Mouse (Mus musculus): ENCODE measurements around the gene Cox10. TPM values are rescaled to one million over a fixed set of nuclear protein-coding genes. Genes with fewer than 3 reads are reported as not detected.

Cox10 gene
- total RNA-seq, 2 experiments from 2014 or later: 7.8 to 8.3 TPM

DNA sequence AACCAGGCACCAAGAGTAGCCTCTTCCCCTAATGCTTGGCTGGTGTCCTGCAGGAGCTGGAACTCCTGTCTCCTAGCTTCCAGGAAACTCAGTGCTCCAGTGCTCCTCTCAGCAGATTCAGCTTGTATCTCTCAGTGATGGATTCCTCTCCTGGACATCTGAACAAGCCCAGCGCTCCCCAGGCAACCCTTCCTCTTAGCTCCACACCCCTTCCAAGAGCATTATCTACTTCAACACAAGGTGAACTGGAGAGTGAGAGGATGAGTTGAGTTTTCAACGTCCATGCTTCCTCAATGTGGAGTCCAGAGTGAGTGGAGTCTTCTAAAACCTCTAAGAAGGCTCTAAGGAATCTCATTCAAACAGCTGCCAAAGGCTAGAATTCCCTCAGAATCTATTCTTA lies 76.6 kb downstream of the Cox10 start:
- ATAC-seq (ENCODE audit: poor library complexity, severe bottlenecking): no peak

DNA sequence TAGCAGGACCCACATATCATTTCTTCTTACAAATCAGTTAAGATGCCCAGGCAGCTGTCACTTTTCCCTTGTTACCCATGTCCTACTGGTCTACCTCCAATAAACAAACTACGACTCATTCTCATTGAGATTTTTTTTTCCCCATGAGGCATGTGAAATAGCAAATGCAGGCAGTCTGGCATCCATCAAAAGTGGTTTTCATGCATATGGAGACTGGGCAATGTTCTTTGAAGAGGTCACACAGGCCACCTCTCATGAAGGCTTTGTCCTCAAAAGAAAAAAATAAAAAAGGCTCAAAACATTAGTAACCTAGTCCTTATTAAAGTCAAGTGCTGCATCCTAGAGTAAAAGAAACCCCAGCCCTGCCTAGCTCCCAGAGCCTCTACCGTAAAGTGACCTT lies 78.2 kb downstream of the Cox10 start:
- ATAC-seq (ENCODE audit: poor library complexity, severe bottlenecking): no peak

DNA sequence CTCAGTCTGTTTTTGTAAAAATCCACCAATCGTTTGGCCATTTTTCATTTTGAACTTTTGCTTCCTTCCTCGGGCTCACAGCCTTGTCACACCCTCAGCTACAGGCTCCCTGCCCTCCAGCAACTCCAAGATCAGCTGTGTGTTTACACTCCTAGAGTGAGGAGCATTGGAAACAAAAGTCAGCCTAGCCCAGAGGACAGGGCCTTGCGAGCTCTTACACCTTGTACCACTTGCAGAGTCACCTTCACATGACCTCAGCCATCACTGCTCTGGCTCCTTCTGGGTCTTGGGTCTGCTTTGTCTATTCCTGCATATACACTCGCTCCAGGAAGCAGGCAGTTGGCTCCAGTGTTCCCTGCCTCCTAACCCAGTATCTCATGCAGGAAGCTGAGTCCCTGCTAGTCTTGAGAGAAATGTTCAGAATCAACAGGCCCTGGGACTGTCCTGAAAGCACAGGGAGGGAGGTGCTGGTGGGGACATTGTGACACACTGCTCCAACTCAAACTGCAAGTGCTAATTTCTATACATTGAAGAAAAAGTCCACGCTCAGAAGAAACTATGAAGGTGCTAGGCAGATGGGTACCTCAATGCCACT lies 79.0 kb downstream of the Cox10 start:
- ATAC-seq (ENCODE audit: poor library complexity, severe bottlenecking): no peak

- ATAC-seq (ENCODE audit: poor library complexity, severe bottlenecking): no peak
These were observed 79.8 kb downstream of the Cox10 start for GRCm38 (mm10) chr11:63999431-63999830.

- peak; percentile 49 for ATAC-seq (ENCODE audit: poor library complexity, severe bottlenecking)
These were observed 87.3 kb downstream of the Cox10 start for GRCm38 (mm10) chr11:63991958-63992357.

DNA sequence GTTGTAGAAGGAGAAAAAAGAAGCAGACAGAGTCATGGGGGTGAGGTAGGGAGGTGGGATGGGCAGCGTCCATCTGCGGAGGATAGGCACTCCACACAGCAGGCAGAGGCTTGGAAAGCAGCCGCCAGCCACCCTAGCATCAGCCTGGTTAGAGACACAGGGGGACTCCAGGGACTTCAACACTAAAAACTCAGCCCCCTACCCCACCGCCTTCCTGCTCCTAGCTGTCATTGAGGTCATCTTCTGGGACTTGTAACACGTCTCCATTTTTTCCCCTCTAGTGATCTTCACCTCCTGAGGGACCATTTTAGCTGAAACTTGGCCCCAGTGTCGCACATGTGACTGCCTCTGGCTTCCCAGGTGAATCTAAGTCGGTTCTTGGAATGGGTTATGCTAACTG lies 88.5 kb downstream of the Cox10 start:
- no peak for ATAC-seq (ENCODE audit: poor library complexity, severe bottlenecking)

DNA sequence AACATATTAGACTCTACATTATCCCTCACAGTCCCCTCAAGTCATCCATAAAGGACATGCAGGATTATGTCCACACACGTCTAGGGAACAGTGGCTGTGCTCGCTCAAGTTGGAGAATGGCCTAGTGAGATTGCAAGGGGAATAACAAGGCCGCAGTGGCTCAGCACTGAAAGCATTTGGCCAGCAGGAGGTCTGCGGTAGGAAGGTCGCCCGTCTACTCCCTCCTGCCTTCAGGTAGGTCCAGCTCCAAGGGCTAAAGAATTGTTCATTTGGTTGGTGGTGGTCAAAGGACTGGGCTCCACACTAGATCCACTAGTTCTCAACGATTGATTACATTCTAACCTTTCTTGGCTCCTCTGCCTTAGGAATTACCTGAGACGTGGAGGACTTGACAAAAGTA lies 89.0 kb downstream of the Cox10 start:
- ATAC-seq (ENCODE audit: poor library complexity, severe bottlenecking): no peak

DNA sequence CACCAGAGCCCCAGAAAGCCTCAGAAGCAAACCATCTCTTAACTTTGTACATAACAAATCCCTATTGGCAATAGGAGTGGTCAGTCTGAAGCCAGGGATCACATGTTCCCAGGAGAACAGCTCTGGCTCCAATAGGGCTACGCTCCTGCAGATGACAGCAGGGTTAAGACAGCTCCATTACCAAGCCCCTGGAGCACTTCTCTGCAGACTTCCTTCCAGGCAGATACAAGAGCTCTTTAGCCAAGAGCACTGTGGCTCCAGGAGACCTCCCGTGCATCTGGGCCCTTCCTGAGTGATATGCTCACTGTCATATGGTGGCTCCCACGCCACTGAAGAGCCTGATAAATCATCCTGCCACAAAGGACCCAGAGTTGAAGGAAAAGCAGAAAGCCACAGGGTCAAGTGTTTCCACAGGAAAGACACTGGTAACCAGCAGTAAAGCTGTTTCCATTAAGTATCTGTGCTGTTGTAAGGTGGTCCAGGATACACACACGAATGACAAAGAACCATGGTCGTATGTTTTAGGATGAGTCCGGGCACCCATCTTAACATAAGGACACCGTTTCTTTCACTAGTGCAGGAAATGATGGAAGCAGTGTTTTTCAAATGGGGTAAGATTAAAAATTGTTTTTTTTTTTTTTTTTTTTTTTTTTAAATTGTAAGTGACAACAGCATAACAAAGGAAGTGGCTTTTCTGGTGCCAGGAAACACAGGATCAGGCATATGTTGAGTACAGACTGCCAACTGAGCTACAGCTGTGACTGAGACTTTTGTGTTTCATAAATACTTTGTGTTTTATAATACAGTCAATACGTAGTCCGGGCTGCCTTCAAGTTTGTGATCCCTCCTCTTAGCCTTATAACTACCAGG lies 90.0 kb downstream of the Cox10 start:
- no peak for ATAC-seq (ENCODE audit: poor library complexity, severe bottlenecking)

GRCm38 (mm10) chr11:63988031-63988665 lies 91.1 kb downstream of the Cox10 start:
- no peak for ATAC-seq (ENCODE audit: poor library complexity, severe bottlenecking)

DNA sequence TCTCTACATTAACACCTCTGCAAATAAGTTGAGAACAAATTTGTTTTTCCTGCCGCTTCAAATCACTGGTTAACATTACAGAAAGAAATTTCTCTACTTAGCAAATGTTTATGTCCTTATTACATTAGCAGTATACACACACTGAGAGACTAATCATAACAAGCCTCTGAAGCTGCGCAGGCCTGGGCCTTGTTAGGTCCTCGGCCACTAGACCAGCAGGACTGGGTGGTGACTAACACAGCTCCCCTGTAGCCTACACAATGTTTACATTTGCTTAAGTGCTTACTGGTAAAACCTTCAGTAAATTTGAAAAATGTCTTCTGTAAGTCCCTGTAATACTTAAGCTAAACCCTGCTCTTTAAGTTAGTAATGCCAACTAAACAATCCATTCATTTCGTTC lies 92.6 kb downstream of the Cox10 start:
- ATAC-seq (ENCODE audit: poor library complexity, severe bottlenecking): no peak

GRCm38 (mm10) chr11:63985481-63985880 lies 93.8 kb downstream of the Cox10 start:
- no peak for ATAC-seq (ENCODE audit: poor library complexity, severe bottlenecking)

DNA sequence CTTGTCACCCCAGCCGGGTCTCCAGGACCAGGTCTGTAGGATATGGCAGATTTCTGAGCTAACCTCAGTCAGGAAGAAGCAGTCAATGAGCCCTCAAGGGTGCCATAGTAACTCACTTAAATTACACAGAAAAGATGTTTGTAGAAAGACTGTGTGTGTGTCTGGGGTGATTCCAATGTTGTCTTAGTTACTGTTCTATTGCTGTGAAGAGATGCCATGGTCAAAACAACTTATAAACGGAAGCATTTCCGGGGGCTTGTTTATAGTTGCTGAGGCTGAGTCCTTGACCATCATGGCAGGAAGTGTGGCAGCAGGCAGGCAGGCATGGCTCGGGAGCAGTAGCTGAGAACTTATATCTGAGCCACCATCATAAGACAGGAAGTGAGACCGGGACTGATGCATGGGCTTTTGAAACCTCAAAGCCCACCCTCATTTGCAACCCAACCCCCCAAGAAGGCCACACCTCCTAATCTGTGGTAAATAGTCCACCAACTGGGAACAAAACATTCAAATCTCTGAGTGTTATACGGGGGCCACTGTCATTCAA lies 94.6 kb downstream of the Cox10 start:
- peak; percentile 71 for ATAC-seq (ENCODE audit: poor library complexity, severe bottlenecking)

- no peak for ATAC-seq (ENCODE audit: poor library complexity, severe bottlenecking)
These were observed 101.5 kb downstream of the Cox10 start for GRCm38 (mm10) chr11:63977741-63978140.

DNA sequence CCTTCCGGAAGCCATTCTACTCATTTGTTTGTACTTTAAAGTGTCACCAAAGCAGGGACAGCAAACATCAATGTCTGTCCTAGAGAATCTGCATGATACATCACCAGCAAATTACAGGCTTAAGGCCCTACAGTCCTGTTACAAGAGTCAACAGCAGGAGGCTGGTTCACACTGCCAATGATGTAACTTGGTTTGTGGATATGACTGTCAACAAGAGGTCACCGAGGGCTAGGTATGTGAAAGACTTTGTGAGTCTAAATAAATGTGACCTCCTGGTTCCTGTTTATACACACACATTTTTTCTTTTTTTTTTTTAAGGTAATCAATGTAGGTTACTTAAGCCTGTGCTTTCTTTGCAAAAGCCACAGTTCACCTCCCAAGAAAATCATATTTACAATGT lies 102.5 kb downstream of the Cox10 start:
- ATAC-seq (ENCODE audit: poor library complexity, severe bottlenecking): no peak

DNA sequence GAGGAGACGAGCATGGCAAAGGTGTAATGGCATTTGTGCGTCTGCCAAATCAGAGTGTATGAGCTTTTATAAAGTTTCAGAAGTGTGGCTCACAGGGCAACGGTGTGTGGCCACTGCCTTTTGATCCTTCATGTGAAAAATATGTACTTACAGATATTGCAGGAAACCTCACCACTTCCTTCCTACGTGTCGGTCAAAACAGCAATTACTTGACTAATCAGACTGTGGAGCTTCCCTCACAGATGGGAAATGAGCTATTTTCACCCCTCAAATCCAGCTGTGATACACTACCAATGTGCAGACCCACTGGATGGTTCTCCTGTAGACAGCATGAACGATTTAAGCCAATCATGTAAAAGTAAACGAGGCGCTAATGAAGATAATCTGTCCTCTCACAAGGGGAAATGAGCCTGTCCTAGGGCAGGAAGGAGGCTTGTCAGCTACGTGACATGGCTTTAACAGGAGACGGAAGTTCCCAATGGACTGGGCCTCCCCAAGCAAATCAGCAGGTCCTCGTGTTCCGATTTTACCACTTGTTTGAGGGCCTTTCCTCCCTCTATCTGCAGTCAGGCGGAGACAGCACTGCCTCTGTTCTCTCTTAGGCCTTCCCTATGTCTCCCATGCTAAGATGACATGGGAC lies 103.9 kb downstream of the Cox10 start:
- ATAC-seq (ENCODE audit: poor library complexity, severe bottlenecking): peak; percentile 76

DNA sequence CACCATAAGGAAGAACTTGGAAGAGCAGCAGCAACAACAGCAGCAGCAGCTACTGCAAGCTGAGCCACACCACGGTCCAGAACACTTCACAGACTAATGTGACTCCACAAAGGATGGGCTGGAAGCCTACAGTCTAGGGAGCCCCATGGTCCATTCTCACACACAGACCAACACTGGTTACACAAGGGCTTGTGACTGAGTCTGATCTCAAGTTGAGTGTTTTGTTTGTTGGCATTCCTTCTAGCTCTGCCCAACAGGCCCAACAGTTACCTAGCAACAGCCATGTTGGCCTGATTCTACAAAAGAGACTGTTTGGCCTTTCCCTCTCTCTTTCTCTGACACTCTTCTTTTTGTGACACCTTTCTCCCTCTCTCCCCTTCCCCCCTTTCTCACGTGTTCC lies 105.3 kb downstream of the Cox10 start:
- no peak for ATAC-seq (ENCODE audit: poor library complexity, severe bottlenecking)

DNA sequence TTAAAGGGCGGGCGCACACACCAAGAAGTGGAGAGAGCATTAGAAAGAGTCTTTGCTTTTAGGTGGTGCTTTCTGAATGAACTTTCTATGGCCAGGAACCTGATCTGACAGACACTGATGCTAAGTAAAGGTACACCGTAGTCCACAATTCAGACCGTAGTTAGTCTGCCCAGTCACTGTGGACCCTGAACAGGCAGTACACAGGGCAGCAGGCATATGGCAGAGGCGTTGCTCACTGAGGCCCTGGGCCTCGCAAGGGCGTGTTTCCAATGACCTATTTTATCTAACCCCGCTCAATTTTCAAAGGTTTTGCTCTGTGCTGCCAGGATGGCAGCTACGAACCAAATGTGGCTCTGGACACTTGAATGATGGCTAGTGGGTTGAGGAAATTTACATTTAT lies 107.8 kb downstream of the Cox10 start:
- ATAC-seq (ENCODE audit: poor library complexity, severe bottlenecking): no peak

DNA sequence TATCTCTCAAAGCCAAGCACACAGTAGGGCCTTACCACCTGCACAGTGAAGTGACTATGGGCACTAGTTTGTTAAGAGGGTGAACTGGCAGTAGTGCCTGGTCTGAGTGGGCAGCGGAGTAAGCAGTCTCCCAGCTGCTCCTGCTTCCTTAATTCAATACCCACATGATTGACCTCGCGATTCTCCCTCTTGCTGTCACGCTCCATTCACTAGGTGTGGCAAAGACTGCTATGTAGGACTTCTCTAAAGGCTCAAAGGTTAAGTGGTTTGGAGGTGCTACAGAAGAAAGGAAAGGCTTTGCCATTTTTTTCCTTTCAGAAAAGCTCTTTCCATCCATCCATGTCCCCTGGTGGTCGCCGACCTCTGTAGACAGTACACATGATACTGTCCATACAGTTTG lies 108.5 kb downstream of the Cox10 start:
- no peak for ATAC-seq (ENCODE audit: poor library complexity, severe bottlenecking)

DNA sequence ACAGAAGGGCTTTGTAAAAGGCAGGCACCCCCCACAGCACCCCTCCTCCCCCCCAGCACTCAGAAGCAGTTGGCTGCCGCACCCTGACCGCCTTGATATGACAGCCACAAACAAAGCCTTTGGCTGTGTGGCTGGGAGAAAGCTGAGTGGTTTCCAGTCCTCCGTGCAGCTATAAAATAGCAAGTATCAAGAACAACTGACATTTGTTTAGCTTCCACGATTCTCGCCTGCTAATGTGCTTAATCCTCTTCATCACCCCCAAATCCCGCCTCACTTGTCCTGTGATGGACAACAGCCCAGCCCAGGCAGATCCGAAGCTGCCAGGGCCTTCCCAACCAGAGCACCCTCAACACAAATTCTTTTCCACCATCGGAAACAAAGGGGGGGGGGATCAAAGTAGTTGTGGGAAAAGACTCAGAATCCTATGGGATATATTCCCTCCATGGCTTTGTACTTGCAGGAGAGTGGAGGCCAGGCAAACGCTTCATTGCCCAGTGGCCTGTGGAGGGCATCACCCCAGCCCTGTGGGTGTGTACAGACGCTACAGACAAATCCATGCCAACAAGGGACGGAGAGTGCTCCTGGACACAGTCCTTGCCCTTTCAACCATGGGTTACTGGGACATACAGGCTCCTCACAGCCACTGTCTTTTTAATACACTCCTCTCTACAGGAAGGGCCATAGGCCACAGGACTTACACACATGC lies 109.9 kb downstream of the Cox10 start:
- no peak for ATAC-seq (ENCODE audit: poor library complexity, severe bottlenecking)

- ATAC-seq (ENCODE audit: poor library complexity, severe bottlenecking): no peak
These were observed 110.8 kb downstream of the Cox10 start for GRCm38 (mm10) chr11:63968388-63969035.

Data from megakaryocyte, adult 5-6 weeks (primary cell).